Mouse (Mus musculus) MEL (cell line): ENCODE data around the gene Dusp22. TPM values are rescaled to one million over a fixed set of nuclear protein-coding genes. Genes with fewer than 3 reads are reported as not detected.

Experiments
- DNase-seq: peaks from one replicate; pipeline ENCODE4 v3.0.0; 2011; ENCODE audit warnings: low read depth, low spot score
- H3K27ac ChIP-seq: 2 replicates; pipeline ENCODE4 v1.5.1; 2012; ENCODE audit warnings: low read depth, mild to moderate bottlenecking, control low read depth, low read length, moderate library complexity; ENCODE audit not compliant: control insufficient read depth
- H3K27me3 ChIP-seq, 2 experiments: fragments of 150-350 bp in 1 of 2; sonication (generic) in 1 of 2; 2 replicates each; pipeline ENCODE4 v1.6.1; 2012; ENCODE audit warnings: low read length in 2 of 2, mild to moderate bottlenecking in 2 of 2, improper control_type of control experiment in 1 of 2, moderate library complexity in 1 of 2; ENCODE audit not compliant: insufficient read depth in 2 of 2, control insufficient read depth in 1 of 2
- H3K36me3 ChIP-seq, 2 experiments: 2 replicates each; pipeline ENCODE4 v1.6.1; 2012 to 2014; ENCODE audit warnings: low read length in 2 of 2, improper control_type of control experiment in 1 of 2, inconsistent platforms in 1 of 2, mild to moderate bottlenecking in 1 of 2; ENCODE audit not compliant: insufficient read depth in 2 of 2, control insufficient read depth in 1 of 2
- H3K4me1 ChIP-seq, 2 experiments: fragments of 150-350 bp in 1 of 2; sonication (generic) in 1 of 2; 2 replicates each; pipeline ENCODE4 v1.6.1; 2012; ENCODE audit warnings: low read length in 2 of 2, improper control_type of control experiment in 1 of 2, mild to moderate bottlenecking in 1 of 2; ENCODE audit not compliant: insufficient read depth in 2 of 2, control insufficient read depth in 1 of 2
- H3K4me3 ChIP-seq, 2 experiments: fragments of 150-350 bp in 1 of 2; sonication (generic) in 1 of 2; 2 replicates each; pipeline ENCODE4 v1.5.1; 2012; ENCODE audit warnings: low read depth in 2 of 2, low read length in 2 of 2, mild to moderate bottlenecking in 2 of 2, moderate library complexity in 2 of 2, control low read depth in 1 of 2, improper control_type of control experiment in 1 of 2; ENCODE audit not compliant: control insufficient read depth in 1 of 2, insufficient read depth in 1 of 2
- H3K79me2 ChIP-seq: 2 replicates; pipeline ENCODE4 v1.6.1; 2012; ENCODE audit warnings: mild to moderate bottlenecking, low read length, moderate library complexity; ENCODE audit not compliant: control insufficient read depth, poor library complexity, insufficient read depth
- H3K9ac ChIP-seq: 2 replicates; pipeline ENCODE4 v1.6.1; 2012; ENCODE audit warnings: low read depth, mild to moderate bottlenecking, control low read depth, low read length, moderate library complexity; ENCODE audit not compliant: control insufficient read depth, poor library complexity, severe bottlenecking
- H3K9me3 ChIP-seq: fragments of 150-350 bp; sonication (generic); replicated peaks from 2 replicates; pipeline ENCODE4 v1.6.1; 2012; ENCODE audit warnings: mild to moderate bottlenecking, low read length, improper control_type of control experiment, moderate library complexity; ENCODE audit not compliant: insufficient read depth
- CHD2 ChIP-seq: IDR thresholded peaks from 2 replicates; pipeline ENCODE4 v1.6.1; 2011; ENCODE audit warnings: low read length, improper control_type of control experiment
- E2F4 ChIP-seq: IDR thresholded peaks from 2 replicates; pipeline ENCODE4 v1.6.1; 2011; ENCODE audit warnings: low read depth, low read length, improper control_type of control experiment, borderline replicate concordance
- ETS1 ChIP-seq: IDR thresholded peaks from 2 replicates; pipeline ENCODE4 v1.6.1; 2012; ENCODE audit warnings: low read depth, mild to moderate bottlenecking, inconsistent platforms, low read length, improper control_type of control experiment, moderate library complexity
- KAT2A ChIP-seq: conservative IDR thresholded peaks from 2 replicates; pipeline ENCODE4 v1.6.1; 2012; ENCODE audit warnings: low read depth, low read length, improper control_type of control experiment, inconsistent platforms
- MAZ ChIP-seq: IDR thresholded peaks from 2 replicates; pipeline ENCODE4 v1.6.1; 2012; ENCODE audit warnings: low read depth, mild to moderate bottlenecking, inconsistent platforms, low read length, improper control_type of control experiment
- NELFE ChIP-seq: IDR thresholded peaks from 2 replicates; pipeline ENCODE4 v1.6.1; 2011; ENCODE audit warnings: low read depth, low read length, improper control_type of control experiment
- NRF1 ChIP-seq: IDR thresholded peaks from 2 replicates; pipeline ENCODE4 v1.6.1; 2014; ENCODE audit warnings: low read depth, mild to moderate bottlenecking, inconsistent platforms, low read length, improper control_type of control experiment, moderate library complexity; ENCODE audit not compliant: poor library complexity, insufficient read depth, severe bottlenecking
- POLR2A ChIP-seq, 2 experiments: IDR thresholded peaks; 2 replicates each; pipeline ENCODE4 v1.6.1; 2011 to 2012; ENCODE audit warnings: low read length in 2 of 2, mild to moderate bottlenecking in 2 of 2, control low read depth in 1 of 2, improper control_type of control experiment in 1 of 2, low read depth in 1 of 2, moderate library complexity in 1 of 2; ENCODE audit not compliant: control insufficient read depth in 1 of 2, insufficient read depth in 1 of 2, poor library complexity in 1 of 2
- POLR2AphosphoS5 ChIP-seq: IDR thresholded peaks from 2 replicates; pipeline ENCODE4 v1.6.1; 2012; ENCODE audit warnings: low read depth, borderline replicate concordance, mild to moderate bottlenecking, inconsistent platforms, low read length, moderate library complexity, mixed read lengths
- RAD21 ChIP-seq: IDR thresholded peaks from 2 replicates; pipeline ENCODE4 v1.6.1; 2011; ENCODE audit warnings: mild to moderate bottlenecking, low read depth, low read length, improper control_type of control experiment
- SIN3A ChIP-seq: IDR thresholded peaks from 2 replicates; pipeline ENCODE4 v1.6.1; 2012; ENCODE audit warnings: low read length, improper control_type of control experiment, inconsistent platforms
- SMC3 ChIP-seq: IDR thresholded peaks from 2 replicates; pipeline ENCODE4 v1.6.1; 2011; ENCODE audit warnings: low read depth, low read length, improper control_type of control experiment
- TBP ChIP-seq: IDR thresholded peaks from 2 replicates; pipeline ENCODE4 v1.8.0; 2011; ENCODE audit warnings: low read depth, low read length, improper control_type of control experiment
- TCF12 ChIP-seq: IDR thresholded peaks from 2 replicates; pipeline ENCODE4 v1.6.1; 2014; ENCODE audit warnings: low read depth, mild to moderate bottlenecking, inconsistent platforms, low read length, improper control_type of control experiment, moderate library complexity
- UBTF ChIP-seq: IDR thresholded peaks from 2 replicates; pipeline ENCODE4 v1.6.1; 2012; ENCODE audit warnings: low read depth, mild to moderate bottlenecking, inconsistent platforms, low read length, improper control_type of control experiment, moderate library complexity, borderline replicate concordance; ENCODE audit not compliant: insufficient read depth
- ZMIZ1 ChIP-seq: IDR thresholded peaks from 2 replicates; pipeline ENCODE4 v1.6.1; 2012; ENCODE audit warnings: low read depth, mild to moderate bottlenecking, inconsistent platforms, low read length, improper control_type of control experiment, moderate library complexity
- polyA plus RNA-seq, 2 experiments: library from polyadenylated mRNA; stranded (reverse) in 1 of 2; unstranded in 1 of 2; fragments of >175 nt in 1 of 2; fragments of >200 nt in 1 of 2; gene quantifications; 2 replicates each; pipeline versions ENCODE4 v1.2.1 to v1.2.4; 2012; ENCODE audit warnings: low replicate concordance in 2 of 2, low read depth in 1 of 2; ENCODE audit not compliant: insufficient read length in 2 of 2, insufficient read depth in 1 of 2, missing spikeins in 1 of 2
- total RNA-seq: library from RNA; depleted of rRNA; stranded (reverse); fragments of 300-350 nt; gene quantifications from 2 replicates; pipeline ENCODE4 v1.2.3, GENCODE M21; 2012

Gene Dusp22
- total and polyA plus RNA-seq, 3 experiments: not detected

DNA sequence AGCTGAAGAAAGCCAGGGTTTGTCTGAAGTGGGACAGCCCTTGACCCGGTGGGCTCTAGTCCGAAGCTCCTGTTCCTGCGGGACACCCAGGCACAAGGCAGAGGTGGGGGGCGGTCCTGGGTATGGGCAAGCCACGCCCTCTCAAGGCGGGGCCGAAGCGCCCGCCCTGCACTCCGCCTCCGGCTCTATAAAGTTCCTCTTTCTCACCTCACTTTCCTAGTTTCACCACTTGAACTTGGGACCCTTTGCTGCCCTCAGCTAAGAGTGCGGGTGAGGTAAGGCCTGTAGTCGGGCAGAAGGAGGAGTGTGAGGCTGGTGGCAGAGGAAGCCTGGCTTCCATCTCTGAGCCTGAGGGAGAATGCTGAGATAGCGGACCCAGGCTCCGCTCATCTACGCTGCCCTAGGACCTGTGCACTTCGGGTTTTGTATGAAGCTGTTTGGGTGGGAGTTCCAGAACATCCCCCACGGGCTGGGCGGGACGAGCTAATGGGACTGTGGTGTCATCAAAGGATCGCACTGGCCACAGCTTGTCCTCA is 89.3 kb downstream of the Dusp22 start, which contains the start of gene Irf4:
Irf4 (plus strand) TSS at position 206 of the 536 bp plus-strand sequence.
- no peaks in the 10 kb centered on the region for H3K4me1 ChIP-seq
- H3K9me3 ChIP-seq: no peaks in the 10 kb centered on the region
- no peaks in the 10 kb centered on the region for H3K36me3 ChIP-seq
- no peaks in the 10 kb centered on the region for H3K27me3 ChIP-seq
- H3K79me2 ChIP-seq: no peaks in the 10 kb centered on the region
- H3K9ac ChIP-seq: no peak within 1 kb of the TSS
- DNase-seq: no peak
- TF ChIP-seq KAT2A (no peak), TCF12 (no peak), POLR2AphosphoS5 (no peak), TBP (no peak), E2F4 (no peak), NRF1 (no peak), SIN3A (no peak), RAD21 (no peak), ETS1 (no peak), NELFE (no peak)
- H3K27ac ChIP-seq: no peak within 1 kb of the TSS
- H3K4me3 ChIP-seq: no peak within 1 kb of the TSS

DNA sequence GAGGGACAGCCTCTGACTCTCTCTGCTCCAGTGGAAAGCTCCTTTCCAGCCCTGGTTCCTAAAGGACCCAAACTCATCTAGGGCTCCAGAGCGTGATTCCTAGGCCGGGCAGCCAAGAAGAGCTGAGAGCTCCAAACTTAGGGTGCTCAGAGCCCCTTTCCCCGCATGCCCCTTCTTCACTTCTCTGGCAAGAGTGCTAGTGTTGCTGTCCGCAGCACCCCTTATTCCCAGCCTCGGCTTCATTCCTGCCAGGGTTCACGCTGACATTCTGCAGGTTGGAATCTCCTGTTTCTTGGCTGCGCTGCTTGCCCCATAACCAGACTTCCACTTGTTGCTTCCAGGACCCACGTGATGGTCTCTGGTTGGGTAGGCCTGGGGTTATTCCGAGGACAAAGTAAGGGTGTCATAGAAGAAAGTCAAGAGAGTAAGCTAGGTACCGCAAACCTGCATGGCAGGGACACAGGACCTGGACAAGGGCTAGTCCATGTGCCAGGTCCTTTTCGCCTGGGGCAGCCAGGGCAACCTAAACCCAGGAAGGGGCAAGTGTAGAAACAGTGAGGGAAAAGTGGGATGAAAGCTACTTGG is 89.8 kb downstream of the Dusp22 start:
- Histone ChIP-seq H3K4me1 (no peaks in the 10 kb centered on the region), H3K27ac (no peak overlapping the region), H3K9ac (no peak overlapping the region), H3K4me3 (no peak overlapping the region), H3K36me3 (no peaks in the 10 kb centered on the region), H3K9me3 (no peaks in the 10 kb centered on the region), H3K27me3 (no peaks in the 10 kb centered on the region), H3K79me2 (no peaks in the 10 kb centered on the region)
- no peak for DNase-seq
- TF ChIP-seq ZMIZ1: no peak
- no peak for TF ChIP-seq KAT2A
- TF ChIP-seq RAD21: no peak
- no peak for TF ChIP-seq UBTF
- no peak for TF ChIP-seq CHD2
- no peak for TF ChIP-seq SMC3
- TF ChIP-seq MAZ: no peak
- TF ChIP-seq POLR2A (IDR thresholded peaks at IDR 0.05; ENCODE audit: control insufficient read depth in 1 of 2, insufficient read depth in 1 of 2, low read depth in 1 of 2, low read length in 2 of 2, poor library complexity in 1 of 2): no peak
